Mouse (Mus musculus) erythroblast, embryonic 14.5 days (primary cell): ENCODE measurements around the gene Nup214.

Experiments
- GATA1 ChIP-seq: IDR thresholded peaks from 2 replicates; pipeline ENCODE4 v1.6.1; 2012; ENCODE audit warnings: low read length, inconsistent platforms, mixed read lengths
- TAL1 ChIP-seq: IDR thresholded peaks from 3 replicates; pipeline ENCODE4 v1.6.1; 2012; ENCODE audit warnings: low read length, inconsistent platforms, mixed read lengths

- TF ChIP-seq GATA1 (no peak), TAL1 (no peak)
Observed at GRCm38 (mm10) chr2:32051791-32052190, 77.6 kb downstream of the Nup214 start.
